Mouse (Mus musculus) adrenal gland, adult 8-10 months (tissue): Measurements from ENCODE around the gene Mob3b. TPM values are rescaled to one million over a fixed set of nuclear protein-coding genes. Genes with fewer than 3 reads are reported as not detected.
"Not testable (repeated sequence)": the region's sequence is repeated elsewhere in the genome, so short reads cannot be mapped to it uniquely, and the experiment has no call there.

Experiments
- DNase-seq: peaks from one replicate; pipeline ENCODE4 v3.0.0; 2022
- total RNA-seq, 4 experiments: library from RNA; stranded (reverse); gene quantifications; 2 replicates each; pipeline ENCODE4 v1.2.4; 2022

Mob3b gene
- total RNA-seq, 4 experiments from 2014 or later = 28.5 to 53.9 (median 39.7) TPM

DNA sequence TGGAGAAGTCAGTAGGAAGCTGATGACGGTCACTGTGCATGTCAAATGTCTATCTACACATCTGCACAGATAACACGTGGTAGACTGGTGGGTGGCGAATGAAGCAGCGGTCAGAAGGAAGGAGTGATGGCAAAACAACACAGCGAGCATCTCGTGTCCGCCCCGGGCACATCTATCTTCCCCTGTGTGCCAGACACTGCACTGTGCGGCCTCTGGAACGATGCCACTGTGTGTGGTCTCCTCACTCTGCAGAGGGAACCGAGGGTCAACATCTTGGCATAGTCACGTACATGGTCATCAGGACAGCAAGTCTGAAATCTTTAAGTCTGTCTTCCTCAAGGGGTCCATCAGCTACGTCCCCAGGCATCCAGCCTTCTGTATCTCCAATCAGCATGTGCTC, 193.3 kb downstream of the Mob3b start:
- no peak for DNase-seq

DNA sequence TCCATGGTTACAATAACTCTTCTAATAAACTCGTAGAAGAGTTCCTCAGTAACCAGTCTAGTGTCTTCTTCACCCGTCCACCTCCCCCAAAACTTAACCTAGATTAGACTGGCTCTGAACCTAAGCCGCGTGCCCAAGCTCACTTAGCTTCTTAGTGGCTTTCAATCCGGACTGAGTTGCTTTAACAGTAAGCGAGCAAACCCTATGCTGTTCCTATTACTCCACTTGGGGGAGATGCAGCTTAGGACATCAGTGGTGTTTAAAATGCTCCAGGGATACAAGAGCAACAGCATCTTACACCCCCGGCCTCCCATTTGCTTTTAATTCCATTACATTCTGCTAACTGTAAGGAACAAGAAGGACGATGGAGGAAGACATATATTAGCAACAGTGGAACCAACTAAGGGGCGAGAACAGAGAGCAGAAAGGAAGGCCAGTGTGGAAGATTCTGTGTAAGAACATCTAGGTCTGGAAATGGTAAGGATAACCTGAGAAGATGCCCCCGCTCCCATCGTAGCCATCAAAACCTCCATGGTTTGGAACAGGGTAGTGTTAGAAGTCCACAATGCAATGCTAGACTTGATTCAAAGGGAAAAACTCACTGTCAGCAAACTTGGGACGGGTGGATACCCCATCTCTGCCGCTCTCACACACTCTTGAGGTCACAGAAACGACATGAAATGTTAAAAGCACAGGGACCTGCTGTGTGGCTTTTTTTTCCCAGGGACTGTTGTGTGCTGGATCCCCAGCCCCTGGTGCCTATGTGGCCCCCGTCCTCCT, 196.3 kb downstream of the Mob3b start:
- DNase-seq = no peak

DNA sequence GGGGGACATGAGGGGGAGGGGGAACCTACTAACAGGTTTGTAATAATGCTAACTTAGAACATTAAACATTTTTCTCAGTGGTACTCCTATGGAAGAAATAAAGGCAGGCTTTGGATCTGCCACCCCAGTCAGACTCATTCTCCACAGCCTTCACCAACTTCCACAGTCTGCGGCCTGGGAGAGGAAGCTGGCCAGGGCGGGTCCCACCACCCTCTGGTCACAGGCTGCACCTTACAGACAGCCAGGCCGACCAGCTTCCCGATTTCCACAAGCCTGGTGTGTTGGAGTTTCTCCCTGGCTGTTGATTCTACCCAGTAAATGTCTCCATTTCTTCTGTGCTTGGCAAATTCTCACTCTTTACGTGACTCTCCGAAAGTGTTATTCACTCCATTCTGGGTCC, 197.8 kb downstream of the Mob3b start:
- DNase-seq = no peak

DNA sequence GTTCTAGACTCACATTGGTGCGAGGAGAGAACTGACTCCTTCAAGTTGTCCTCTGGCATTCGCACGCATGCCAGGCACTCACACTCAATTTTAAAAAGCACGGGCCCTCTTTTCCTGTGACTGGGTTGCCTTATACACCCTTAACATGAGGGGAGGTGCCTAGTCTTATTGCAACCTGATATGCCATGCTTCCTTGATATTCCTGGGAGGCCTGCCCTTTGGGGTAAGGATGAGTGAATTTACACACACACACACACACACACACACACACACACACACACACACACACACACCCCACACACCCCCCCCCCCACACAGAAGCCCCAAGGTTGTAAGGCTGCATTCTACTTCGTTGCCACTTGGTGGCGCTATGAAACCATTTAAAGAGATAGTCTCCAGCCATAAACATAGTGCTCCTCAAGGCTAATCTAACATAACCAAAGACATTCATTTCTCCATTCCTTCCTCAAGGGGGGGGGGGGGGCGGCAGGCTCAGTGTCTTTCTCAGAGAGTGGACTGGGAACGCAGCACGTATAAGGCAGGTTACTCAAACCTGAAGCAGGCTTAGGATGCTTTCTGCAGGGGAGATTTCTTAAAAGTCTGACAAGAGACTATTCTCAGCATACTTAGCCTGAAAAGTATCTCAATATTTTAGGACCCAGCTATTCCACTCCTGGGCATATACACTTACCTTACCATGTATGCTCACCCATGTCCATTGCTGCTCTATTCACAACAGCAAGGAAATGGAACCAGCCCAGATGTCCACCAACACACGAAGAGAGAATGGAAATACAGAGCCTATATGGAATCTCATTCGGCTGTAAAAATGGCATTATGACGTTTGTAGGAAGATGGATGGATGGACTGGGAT, 198.9 kb downstream of the Mob3b start:
- DNase-seq = no peak

DNA sequence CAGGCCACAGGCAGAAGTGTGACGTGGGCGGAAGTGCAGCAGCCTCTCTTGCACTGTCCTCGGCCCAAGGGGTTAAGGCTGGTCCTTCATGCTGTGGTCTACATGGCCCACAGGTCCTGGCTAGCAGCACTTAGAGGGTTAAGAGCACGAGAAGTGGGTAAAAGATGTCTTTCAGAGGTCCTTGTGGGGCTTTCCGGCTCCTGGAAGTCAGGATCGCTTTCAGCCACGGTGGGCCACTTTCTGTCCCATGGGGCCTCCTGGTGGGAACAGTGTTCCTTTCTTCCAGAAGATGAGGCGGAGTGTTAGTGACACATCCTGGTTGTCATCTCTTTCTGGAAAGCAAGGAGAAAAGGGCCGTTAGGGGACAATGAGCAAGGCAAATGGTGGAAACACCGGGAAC, 203.6 kb downstream of the Mob3b start:
- no peak for DNase-seq

DNA sequence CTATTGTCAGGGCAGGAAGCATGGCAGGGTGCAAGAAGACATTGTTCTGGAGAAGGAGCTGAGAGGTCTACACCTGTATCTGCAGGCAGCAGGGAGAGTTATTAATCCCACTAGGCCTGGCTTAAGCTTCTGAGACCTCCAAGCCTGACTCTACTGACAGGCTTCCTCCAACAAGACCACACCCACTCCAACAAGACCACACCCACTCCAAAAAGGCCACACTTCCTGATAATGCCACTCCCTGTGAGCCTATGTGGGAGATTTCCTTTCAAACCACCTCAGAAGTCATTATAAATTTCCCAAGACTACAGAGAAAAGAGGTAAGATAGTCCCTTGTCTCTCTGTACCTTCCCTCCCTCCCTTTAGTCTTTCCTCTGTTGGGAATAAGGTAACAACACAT, 210.1 kb downstream of the Mob3b start:
- no peak for DNase-seq

DNA sequence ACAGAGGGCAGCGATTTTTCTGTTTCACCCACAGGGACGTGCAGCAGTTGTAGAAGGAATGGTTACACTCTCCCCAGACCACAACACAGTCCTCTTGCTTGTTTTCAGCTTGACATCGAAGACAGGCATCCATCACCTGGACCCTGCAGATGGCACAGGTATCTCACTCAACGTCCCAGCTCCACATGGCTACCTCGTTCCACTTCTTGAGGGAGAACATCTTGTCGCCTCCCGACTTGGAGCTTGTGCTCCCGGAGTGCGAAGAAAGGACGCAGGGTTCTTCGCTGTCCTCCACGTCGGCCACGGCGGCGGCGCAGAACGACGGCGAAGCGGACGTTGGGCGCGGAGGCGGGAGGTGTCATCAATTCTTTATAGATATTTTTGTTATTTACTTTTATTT, 216.2 kb downstream of the Mob3b start:
- no peak for DNase-seq

DNA sequence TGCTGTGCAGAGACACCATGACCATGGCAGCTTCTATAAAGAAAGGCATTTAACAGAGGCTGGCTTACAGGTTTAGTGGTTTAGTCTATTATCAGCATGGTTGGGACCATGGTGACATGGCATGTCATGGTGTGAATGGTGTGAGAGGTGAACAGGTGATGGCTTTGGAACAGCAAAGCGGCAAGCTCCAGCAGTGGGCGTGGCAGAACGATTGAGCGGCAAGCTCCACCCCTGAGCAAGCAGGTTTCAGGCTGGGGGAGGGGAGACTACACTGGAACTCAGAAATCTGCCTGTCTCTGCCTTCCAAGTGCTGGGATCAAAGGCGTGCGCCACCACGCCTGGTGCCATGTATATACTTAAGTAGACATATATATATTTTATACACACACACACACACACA, 228.9 kb downstream of the Mob3b start:
- DNase-seq = not testable (repeated sequence)

DNA sequence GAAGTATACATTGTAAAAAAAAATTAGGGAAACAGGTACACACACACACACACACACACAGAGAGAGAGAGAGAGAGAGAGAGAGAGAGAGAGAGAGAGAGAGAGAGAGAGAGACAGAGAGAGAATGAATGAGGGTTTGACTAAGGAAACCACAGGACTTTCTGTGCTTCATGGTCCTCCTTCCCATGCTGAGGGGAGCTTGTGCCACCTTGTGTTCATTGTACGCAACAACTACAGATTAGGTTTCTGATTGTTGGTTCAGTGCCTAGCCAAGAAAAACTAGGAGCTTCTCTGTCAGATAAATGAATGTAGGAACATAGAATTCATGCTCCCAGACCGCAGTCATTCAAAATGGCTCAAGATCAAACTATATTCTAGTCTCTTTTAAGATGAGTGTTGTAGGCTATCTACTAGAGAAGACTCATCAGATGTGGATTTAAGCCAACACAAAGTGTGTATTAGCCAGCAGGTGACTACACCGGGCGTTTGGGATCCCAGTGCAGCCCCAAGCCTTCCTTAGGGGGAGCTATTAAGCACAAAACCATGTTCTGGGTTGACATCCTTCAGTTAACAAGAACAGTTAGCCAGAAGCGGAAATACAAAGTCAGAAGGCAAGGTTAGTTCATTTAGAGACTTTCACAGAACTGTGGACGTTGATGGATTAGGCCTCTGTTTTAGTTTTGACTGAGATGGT, 235.0 kb downstream of the Mob3b start:
- no peak for DNase-seq

DNA sequence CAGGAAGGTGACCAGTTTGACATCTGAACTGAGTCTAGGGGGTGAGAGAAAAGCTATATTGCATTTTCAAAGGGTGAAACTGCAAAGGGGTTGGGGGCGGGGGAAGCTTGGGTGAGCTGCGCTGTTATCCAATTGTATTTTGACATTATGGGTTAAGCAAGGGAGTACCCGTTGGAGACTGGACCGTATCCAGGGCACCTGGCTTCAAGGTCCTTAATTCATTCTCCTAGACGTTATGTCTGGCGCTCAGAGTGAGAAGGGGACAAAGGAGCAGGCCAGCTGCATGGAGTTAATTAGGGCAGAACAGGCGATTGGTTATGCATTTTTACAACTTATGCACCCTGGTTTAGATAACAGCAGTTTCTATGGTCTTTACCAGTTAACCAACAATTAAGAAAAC, 239.9 kb downstream of the Mob3b start:
- no peak for DNase-seq

DNA sequence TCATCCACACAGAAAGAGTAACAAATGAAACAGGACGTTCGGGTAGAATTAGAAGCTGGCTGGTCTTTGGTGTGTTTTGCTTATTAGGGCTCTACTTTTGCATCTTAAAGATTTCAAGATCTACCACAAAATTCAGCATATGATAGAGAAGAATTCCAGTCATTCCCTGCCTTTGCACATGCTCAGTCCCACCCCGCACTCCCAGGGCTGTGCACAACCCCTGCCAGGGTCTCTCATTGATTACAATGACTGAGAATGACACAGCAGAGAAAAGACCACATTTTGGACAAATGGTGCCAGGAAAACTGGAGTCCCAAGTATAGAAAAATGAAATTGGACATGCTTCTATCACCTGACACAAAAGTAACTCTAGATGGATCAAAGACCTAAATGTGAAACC, 245.1 kb downstream of the Mob3b start:
- DNase-seq = no peak

DNA sequence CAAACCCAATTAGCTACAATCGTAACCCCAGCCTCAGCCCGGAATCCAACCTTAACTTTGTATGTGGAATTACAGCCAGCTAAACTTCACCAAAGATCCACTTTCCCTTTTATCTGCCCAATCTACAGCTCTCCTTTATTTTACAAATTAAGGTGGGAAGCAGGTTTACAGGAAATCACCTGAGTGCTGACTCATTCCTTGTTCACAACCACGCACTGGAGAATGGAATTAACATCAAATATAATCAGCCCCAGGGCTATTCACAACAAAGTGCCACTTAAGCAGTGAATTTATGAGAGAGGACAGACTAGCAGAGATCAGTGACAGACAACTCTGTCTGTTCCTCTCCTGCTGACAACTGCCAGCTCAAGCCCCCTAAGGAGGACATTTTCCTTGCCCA, 245.9 kb downstream of the Mob3b start:
- DNase-seq = no peak

DNA sequence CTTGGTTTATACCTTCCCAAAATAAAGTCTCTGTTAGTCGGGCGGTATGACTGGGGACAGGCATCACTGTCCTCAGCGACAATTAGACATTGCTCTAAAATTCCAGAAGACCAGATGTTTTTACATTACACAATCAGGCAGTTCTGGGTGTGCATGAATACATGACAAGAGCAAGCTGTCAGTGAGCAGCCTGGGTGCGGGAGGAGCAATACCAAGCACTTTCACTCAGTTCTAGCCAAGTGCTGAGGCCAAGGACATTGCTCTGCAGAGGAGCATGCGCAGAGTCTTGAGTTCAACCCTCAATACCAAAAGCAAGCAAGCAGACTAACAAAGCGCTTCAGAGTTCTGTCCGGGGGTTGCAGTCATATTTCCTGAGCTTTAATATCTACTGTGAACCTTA, 249.2 kb downstream of the Mob3b start:
- DNase-seq = no peak

DNA sequence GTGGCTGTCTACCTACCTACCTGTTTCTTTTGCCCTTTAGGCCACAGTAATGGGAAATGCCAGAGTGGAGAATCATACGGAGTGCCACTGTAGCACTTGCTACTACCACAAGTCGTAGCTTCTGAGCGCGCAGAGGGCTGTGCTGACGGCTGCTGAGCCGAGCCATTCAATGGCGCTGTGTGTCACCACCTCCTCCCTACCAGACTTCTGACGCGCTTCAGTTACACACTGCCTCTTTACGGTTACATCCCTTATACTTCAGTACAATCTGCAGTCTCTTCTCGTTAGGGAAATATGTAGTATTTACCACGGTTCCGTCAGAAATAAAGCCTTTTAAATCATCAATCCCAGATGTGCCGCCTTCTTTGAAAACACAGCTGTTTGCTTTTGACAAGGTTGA, 250.3 kb downstream of the Mob3b start:
- no peak for DNase-seq

DNA sequence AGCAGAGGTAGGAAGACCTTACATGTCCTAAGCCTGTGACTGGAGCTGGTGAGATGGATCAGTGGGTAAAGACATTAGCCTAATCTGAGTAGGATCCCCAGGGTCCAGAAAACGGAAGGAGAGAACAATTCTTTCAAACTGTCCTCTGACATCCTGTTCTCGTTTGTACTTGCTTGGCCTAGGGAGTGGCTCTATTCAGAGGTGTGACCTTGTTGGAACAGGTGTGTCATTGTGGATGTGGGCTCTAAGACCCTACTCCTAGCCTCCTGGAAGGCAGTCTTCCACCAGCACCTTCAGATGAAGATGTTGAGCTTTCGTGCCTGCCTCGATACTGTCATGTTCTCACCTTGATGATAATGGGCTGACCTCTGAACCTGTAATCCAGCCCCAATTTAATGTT, 251.1 kb downstream of the Mob3b start:
- DNase-seq = no peak

DNA sequence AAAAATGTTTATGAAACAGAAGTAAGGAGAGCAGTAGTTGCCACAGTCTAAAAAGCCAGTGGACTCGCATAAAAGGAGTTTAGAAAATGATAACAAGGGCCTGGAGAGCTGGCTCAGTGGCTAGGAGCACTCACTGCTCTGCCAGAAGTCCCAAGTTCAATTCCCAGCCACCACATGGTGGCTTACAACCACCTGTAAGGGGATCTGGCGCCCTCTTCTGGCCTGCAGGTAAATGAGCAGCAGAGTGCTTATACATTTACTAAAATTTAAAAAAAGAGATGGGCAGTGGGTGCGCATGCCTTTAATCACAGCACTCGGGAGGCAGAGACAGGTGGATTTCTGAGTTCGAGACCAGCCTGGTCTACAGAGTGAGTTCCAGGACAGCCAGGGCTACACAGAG, 251.9 kb downstream of the Mob3b start:
- DNase-seq = no peak

DNA sequence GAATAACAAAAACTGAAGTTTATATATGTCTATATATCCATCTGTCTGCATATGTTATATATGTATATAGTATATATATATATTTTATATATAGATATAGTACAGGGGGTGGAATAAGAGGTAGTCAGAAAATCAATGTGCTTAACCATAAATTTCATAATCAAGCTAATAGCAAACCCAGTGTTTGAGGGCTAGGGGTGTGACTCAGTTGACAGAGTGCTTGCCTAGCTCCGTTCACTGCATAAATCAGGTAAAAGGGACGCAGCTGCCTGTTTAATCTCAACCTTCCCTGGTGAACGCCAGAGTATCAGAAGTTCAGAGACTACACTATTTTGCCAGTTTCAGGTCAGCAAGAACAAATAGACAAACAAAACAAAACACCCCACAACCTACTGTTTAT, 255.7 kb downstream of the Mob3b start:
- DNase-seq = not testable (repeated sequence)

DNA sequence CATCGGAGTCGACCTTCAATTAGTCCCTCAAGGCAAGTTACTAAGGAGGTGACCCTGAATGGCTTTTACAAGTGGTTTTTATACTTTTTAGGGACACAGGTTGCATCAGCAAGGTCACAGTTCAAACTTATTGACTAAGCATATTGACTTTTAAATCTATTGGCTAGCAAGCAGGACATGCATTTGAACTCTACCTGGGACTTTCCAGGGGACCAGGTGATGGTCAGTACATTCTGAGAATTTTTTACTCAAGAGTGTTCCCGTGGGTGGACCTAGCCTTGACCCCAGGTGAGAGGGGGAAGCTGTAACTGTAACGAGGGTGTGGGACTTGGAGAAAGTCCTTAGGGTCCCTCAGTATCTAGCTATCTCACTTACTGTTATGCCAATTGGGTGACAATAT, 256.1 kb downstream of the Mob3b start:
- no peak for DNase-seq

DNA sequence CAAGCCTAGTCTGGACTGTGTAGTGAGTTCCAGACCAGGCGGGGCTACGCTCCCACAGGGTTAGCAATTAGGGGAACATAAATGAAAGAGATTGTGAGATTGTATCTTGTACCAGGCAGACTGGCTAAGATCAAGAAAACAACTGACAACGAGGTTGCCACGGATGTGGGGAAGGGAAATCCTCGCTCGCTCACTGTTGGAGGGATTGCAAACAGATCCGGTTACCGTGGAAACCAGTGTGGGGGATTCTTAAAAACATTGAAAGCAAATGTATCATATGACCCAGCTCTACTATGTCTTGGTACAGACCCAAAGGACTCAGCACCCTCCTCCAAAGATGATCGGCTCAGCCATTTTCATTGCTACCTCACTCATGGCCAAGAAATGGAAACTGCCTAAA, 257.1 kb downstream of the Mob3b start:
- no peak for DNase-seq

DNA sequence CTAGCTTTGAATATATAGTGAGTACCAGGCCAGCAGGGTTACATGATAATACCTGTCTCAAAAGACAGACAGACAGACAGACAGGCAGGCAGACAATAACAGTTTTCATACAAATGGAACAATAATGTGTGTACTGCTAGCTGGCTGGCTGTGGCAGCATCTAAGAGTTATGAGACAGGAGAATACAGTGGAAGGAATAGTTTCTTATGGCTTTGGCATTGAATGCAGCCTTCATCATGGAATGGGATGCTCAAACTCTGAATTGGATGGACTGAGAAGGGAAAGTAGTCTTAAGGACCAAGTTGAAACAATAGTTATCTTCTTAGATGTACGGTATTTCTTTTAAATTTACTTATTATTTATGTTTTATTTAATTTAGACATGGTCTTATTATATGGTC, 258.0 kb downstream of the Mob3b start:
- DNase-seq = no peak
